Mouse (Mus musculus) heart, adult 2 months (tissue): ENCODE data around the gene Ugt1a10.

ENCODE experiments used
- CTCF ChIP-seq: fragments of 200-600 bp; IDR thresholded peaks from 2 replicates; pipeline ENCODE4 v1.8.1; 2022; ENCODE audit warnings: antibody characterized with exemption, mild to moderate bottlenecking, moderate library complexity
- EP300 ChIP-seq: fragments of 200-500 bp; IDR thresholded peaks from 2 replicates; pipeline ENCODE4 v1.6.1; 2011; ENCODE audit warnings: low read depth, low read length, control low read depth; ENCODE audit not compliant: insufficient read depth
- POLR2A ChIP-seq: fragments of 200-500 bp; IDR thresholded peaks from 2 replicates; pipeline ENCODE4 v1.6.1; 2011; ENCODE audit warnings: mild to moderate bottlenecking, low read depth, low read length, control low read depth; ENCODE audit not compliant: insufficient read depth

GRCm38 (mm10) chr1:88232664-88233380 is 177.6 kb downstream of the Ugt1a10 start:
- TF ChIP-seq CTCF, result no peak
- no peak for TF ChIP-seq POLR2A
- no peak for TF ChIP-seq EP300
